Mouse (Mus musculus) macrophage (primary cell): ENCODE measurements around the gene Pitpnc1. TPM values are rescaled to one million over a fixed set of nuclear protein-coding genes. Genes with fewer than 3 reads are reported as not detected.
A peak's percentile ranks its signal among the peaks of the same experiment; 100 is the strongest.

Source experiments
- H3K27ac ChIP-seq: fragments of 350-480 bp; formaldehyde crosslinking; 2 replicates; pipeline ENCODE4 v1.9.0; 2021
- H3K36me3 ChIP-seq: fragments of 350-480 bp; formaldehyde crosslinking; 2 replicates; pipeline ENCODE4 v1.9.0; 2021; ENCODE audit errors: inconsistent target
- H3K4me3 ChIP-seq: fragments of 350-480 bp; formaldehyde crosslinking; 2 replicates; pipeline ENCODE4 v1.9.0; 2021; ENCODE audit errors: inconsistent target
- H3K79me2 ChIP-seq: fragments of 350-480 bp; formaldehyde crosslinking; 2 replicates; pipeline ENCODE4 v1.9.0; 2021; ENCODE audit errors: inconsistent target
- WGBS: methylation state at CpG from one replicate; pipeline ENCODE4 v1.1.7; 2026; ENCODE audit warnings: inconsistent platforms; ENCODE audit not compliant: missing documents; 5-methylcytosine and 5-hydroxymethylcytosine counted together
- polyA plus RNA-seq: library from polyadenylated mRNA; stranded (reverse); fragments of 250-400 nt; gene quantifications from 3 replicates; pipeline ENCODE4 v1.2.4, GENCODE M21; 2018; ENCODE audit warnings: inconsistent platforms

Pitpnc1 gene
- polyA plus RNA-seq, 1 experiment from 2014 or later = 50.1 TPM

DNA sequence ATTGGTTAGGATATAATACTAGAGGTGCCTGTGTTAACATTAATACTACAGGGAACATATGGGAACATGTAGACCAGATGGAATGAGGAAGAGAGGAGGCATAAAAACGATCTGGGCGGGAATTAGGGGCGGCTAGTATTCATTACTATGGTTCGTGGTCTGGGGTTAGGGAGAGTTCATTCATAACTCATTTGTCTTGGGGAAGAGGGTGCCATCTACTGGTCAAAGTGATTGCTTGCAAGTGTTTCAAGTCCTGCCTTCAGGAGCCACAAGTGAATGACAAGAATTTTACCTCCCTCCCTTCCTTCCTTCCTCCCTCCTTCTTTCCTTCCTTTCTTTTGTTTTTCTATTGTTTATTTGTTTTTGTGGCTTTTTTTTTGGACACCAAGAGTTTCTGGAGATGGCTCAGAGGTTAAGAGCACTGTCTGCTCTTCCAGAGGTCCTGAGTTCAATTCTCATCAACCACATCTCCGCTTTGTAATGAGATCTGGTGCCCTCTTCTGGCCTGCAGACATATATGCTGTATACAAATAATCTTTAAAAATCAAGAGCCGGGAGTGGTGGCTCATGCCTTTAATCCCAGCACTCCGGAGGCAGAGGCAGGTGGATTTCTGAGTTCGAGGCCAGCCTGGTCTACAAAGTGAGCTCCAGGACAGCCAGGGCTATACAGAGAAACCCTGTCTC lies 2.8 kb upstream of the Pitpnc1 start:
- Histone ChIP-seq H3K4me3 (no peak overlapping the region), H3K36me3 (no peaks in the 10 kb centered on the region), H3K79me2 (peaks cover 9% of the 10 kb centered on the region; the same call in 1 of the 2 replicates), H3K27ac (no peak overlapping the region)
- 21% methylated on average over 7 of the region's 8 CpGs for WGBS

DNA sequence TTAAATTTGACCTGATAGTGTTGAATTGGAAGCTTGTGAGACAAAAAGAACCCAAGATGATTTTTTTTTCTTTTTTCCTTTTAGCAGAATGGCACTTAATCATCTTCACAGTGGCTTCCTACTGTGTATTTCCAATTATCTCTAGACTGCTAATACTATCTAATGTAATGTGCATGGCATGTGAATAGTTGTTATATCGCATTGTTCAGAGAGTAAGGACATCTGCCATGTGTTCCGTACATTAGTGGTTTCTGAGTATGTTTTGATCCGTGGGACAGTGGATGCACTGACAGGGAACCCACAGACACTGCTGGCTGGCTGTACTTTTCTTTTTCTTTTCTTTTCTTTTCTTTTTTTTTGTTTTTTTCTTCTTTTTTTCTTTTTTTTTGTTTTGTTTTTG lies 1.8 kb upstream of the Pitpnc1 start:
- Histone ChIP-seq H3K36me3 (no peaks in the 10 kb centered on the region), H3K27ac (no peak overlapping the region), H3K79me2 (peaks cover 16% of the 10 kb centered on the region; the same call in 1 of the 2 replicates), H3K4me3 (no peak overlapping the region)
- 96% methylated on average over 3 of the region's 3 CpGs for WGBS

DNA sequence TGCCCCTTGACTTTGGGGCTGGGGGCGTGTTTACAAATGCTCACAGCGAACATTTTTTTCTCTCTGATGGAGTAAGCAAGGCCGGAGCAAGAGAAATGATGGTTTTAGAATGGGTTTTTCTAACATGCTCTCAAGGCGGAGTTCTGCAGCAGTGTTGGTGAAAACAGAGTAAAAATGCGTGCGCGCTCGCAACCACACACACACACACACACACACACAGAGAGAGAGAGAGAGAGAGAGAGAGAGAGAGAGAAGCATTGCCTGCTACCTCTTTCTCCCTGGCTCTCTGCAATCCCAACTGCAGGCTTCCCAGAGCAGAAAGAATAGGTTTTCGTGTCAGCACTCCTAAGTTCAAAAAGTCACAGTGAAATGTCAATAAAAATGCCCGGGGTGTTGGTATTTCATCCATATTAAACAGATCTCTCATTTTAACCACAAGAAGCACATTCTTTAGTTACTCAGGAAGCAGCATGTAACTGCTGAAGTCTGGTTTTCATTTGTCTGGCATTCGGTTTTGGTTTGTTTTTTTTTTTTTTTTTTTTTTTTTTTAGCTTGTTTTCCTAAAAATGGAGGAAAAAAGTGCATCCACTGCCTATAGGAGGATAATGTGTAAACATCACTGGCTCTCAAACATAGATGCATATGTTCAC lies 697 bp upstream of the Pitpnc1 start:
- 4% methylated on average over 6 of the region's 11 CpGs for WGBS

DNA sequence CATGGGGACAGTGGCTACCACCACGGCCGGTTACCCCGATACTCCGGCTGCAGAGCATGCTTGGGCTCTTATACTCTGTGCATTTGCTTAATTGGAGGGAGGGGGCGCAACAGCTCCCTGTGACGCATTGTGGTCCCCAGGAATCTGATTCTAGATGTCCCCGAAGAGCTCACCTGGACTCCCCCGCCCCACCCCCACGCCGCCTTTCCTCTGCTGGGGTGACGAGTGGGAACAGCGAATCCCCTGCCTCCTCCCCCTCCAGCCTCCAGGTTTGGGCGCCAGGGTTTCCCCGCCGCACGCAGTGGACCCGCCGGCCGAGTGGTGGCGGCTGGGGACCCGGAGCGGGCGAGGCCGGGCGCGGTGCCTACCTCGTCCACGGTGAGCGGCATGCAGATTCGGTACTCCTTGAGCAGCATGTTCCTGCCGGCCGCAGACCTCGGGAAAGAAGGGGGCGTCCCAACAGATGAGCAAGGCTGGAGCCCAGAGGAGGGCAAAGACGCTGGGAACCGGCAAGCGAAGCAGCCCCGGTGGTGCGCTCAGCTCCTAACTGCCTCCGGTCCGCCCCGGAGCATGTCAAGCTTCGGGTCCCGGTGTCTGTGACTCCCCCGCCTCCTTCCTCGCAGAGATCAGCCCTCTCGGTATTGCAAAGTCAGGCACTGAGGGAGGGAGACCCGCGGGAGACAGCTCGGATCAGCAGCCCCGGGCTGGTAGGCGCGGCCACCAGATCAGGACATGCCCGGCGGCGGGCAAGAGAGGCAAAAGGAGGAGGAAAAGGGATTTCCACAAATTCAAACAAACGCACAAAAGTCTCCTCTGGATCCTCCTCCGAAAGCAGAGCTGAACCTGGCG lies 752 bp downstream of the Pitpnc1 start:
- peak overlapping the region; percentile 88 for H3K4me3 ChIP-seq
- H3K36me3 ChIP-seq = no peaks in the 10 kb centered on the region
- H3K27ac ChIP-seq = peak overlapping the region; percentile 87
- WGBS = under 1% methylated on average over 55 of the region's 59 CpGs
- peaks cover 42% of the 10 kb centered on the region; the same call in 1 of the 2 replicates for H3K79me2 ChIP-seq

More for the DNA sequence above, 697 bp upstream of the Pitpnc1 start:
- Histone ChIP-seq H3K27ac (peak overlapping the region; percentile 39), H3K36me3 (no peaks in the 10 kb centered on the region), H3K4me3 (peak overlapping the region; percentile 45), H3K79me2 (peaks cover 27% of the 10 kb centered on the region; the same call in 1 of the 2 replicates)

DNA sequence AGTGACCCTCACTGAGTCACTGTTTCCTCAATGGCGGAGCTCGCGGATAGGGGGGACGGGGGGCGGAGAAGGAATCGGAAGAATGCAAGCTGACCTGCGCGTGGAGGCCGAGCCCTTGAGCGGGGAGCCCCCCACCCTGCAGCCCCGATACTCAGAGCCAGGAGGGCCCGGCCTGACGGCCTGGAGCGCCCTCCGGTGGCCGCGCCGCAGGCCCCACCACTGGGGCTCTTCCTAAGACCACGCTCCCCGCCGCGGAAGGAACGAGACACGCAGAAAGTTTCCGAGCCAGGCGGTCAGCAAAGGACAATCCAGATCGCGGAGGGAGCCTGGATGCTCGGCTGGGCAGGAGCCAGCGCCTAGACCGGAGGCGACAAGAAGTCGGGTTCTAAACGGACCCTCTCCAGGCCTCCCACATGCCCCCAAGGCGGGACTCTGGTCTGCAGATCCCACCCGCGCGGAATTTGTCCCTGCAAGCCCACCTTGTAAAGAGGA lies 1.4 kb downstream of the Pitpnc1 start:
- H3K79me2 ChIP-seq = peaks cover 48% of the 10 kb centered on the region; the same call in 1 of the 2 replicates
- no peaks in the 10 kb centered on the region for H3K36me3 ChIP-seq
- peak overlapping the region; percentile 88 for H3K4me3 ChIP-seq
- H3K27ac ChIP-seq = peak overlapping the region; percentile 87
- under 1% methylated on average over 37 of the region's 38 CpGs for WGBS

DNA sequence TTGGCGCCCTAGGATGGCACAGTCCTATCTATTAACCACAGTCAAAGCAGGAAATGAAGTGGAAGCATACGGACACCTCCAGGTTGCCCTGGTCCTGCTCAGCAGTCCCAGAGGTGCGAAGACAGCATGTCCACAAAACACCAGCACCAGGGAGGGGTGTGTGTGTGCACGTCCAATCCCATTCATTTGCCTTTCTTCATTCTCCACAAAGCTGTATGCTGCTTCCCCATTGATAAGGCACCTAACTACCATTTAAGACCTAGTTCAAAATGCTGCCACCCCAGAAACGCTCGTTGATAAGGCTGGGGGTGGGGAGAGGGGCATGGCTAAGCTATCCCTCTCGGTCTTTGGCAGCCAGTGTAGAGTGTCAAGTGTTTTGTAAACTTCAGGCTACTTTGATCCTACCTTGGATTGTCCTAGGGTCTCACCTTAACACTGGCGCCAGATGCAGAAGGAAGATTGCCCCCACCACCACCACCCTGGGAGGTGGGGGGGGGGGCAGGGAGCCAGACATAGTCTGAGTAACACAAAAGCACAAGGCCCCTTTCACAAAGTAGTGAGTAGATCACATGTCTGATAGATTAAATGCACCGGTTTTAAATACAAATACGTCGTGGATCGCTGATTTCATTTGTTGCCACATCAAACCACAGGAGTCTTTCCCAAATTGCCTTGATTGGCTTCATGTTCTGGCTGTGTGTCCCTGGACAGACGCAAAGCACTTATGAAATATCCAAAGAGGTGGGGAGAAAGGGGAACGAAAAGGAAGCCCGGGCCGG lies 2.1 kb downstream of the Pitpnc1 start:
- Histone ChIP-seq H3K27ac (peak overlapping the region; percentile 87), H3K79me2 (peaks cover 55% of the 10 kb centered on the region; the same call in 1 of the 2 replicates), H3K36me3 (no peaks in the 10 kb centered on the region), H3K4me3 (peak overlapping the region; percentile 88)
- WGBS = 18% methylated on average over 16 of the region's 16 CpGs

DNA sequence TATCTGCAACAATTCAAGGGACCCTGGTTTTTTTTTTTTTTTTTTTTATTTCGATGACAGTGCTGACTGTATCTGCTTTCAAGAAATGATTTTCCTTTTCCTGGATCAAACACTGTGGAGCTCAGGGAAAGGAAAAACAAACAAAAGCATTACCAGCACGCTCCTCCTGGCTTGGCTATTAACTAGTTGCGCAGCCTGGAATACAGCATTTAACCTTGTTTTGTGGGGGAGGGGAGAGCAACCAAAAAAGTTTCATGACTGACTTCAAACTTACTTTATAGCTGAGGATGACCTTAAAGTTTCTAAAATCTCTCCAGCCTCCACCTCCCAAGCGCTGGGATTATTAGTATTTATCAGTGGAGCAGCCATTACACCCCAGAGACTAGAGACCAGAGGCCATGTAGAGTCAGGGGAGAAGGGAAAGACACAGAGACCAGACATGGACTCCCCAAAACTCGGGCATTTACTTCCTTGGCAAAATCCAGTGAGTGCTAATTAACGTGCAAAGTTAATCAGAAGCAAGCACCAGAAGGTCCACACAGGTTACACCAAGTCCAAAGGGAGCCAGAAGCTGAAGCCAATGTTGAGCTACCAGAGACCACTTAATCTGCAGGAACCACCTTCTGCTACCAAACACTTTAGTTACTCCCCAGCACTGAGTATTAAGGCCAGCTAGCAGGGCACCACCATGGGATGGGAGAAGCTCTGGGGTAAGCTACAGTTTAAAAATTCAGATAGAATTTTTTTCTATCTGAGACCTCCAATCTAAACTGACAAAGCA lies 3.7 kb downstream of the Pitpnc1 start:
- no peak overlapping the region for H3K27ac ChIP-seq
- 88% methylated on average over 5 of the region's 6 CpGs for WGBS
- H3K79me2 ChIP-seq = peaks cover 71% of the 10 kb centered on the region; the same call in 1 of the 2 replicates
- no peaks in the 10 kb centered on the region for H3K36me3 ChIP-seq
- no peak overlapping the region for H3K4me3 ChIP-seq

DNA sequence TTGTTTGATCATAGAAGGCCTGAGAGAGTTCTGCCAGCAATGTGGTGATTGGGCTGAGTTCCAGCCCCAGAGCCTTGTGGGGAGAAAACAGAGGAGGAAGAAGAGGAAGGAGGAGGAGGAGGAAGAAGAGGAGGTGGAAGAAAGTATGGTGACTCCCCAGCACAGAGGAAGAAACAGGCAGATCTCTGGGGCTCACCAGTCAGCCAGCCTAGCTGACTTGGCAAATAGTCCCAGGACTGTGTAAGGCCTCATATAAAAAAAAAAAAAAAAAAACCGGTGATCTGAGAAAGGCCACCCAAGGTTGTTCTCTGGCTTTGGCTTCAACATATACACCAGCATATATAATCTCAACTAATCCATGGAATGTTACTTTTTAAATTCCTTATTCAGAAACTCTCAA lies 4.5 kb downstream of the Pitpnc1 start:
- H3K79me2 ChIP-seq = peaks cover 79% of the 10 kb centered on the region
- no peak overlapping the region for H3K27ac ChIP-seq
- no peak overlapping the region for H3K4me3 ChIP-seq
- no peaks in the 10 kb centered on the region for H3K36me3 ChIP-seq
- 10% methylated on average over 1 of the region's 1 CpGs for WGBS

DNA sequence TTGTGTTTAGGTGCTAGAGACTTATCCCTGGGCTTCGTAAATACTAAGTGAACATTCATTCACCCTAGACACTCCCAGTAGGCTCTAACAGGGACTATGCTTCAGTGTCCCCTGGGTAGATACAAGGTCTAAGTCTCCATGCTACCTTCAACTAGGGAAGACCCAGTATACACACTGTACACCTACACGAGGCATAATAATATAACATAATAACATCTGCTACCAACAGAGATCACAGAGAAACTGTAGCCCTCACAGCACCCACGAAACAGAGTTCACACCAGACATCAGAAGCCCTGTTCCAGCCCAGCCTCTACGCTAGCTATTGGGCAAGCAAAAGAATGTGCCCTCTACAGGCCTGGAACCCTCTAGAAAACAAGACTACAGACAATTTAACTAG lies 5.5 kb downstream of the Pitpnc1 start:
- H3K79me2 ChIP-seq = peaks cover 89% of the 10 kb centered on the region
- H3K4me3 ChIP-seq = no peak overlapping the region
- H3K36me3 ChIP-seq = no peaks in the 10 kb centered on the region
- 93% methylated on average over 4 of the region's 4 CpGs for WGBS
- no peak overlapping the region for H3K27ac ChIP-seq

DNA sequence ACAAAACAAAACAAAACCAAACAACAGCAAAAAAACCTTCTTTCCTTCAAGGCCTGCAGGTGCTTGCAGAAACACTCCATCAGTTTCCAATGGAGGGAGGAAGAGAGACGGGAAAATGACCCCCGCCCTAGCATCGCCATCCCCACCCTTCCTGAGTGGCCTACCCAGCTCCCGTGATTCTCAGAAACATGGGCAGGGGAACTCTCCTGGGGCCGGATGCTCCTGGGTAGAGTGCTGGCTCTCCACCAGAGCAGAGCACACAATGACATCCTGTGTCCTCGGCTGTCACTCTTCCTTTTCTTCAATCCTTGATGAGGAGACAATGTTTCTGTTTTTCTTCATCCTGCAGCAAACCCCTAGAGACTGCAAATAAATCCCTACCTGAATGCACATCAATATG lies 6.4 kb downstream of the Pitpnc1 start:
- Histone ChIP-seq H3K27ac (no peak overlapping the region), H3K36me3 (no peaks in the 10 kb centered on the region), H3K79me2 (peaks cover 93% of the 10 kb centered on the region), H3K4me3 (no peak overlapping the region)
- 60% methylated on average over 6 of the region's 6 CpGs for WGBS

DNA sequence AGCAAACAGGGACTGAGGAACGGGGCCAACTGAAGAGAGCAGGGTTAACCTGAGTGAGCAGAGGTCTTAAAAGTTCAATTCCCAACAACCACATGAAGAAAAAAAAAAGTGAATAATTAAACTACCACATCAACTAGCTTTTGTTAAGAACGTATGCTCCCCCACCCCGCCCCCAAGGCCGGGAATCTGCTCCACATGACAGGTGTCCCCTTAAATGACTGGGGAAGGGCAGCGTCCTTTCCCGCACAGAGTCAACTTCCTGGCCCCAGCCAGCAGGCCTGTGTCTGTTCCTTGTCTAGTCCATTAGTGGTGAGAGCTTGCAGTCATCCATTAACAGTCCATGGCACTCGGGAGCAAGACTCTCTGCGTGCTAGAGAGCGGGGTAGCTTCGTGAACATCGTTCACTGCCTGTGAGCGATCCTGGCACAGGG lies 7.2 kb downstream of the Pitpnc1 start:
- Histone ChIP-seq H3K4me3 (no peak overlapping the region), H3K36me3 (no peaks in the 10 kb centered on the region), H3K79me2 (peaks cover 95% of the 10 kb centered on the region), H3K27ac (no peak overlapping the region)
- WGBS = 91% methylated on average over 12 of the region's 12 CpGs

DNA sequence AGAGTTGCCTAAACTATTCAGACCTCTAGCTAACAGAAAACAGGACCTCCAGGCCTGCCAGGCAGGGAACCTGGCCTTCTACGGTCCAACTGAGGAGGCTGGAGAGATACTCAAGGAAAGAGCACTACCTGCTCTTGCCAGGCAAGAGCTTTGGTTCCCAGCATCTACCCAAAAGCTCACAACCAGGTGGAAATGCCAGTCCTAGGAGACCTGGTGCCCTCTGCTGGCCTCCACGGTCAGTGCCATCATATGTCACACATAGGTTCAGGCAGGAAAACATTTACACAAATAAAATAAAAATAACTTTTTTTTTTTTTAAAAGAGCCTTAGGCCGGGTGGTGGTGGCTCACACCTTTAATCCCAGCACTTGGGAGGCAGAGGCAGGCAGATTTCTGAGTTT lies 8.0 kb downstream of the Pitpnc1 start:
- 90% methylated on average over 2 of the region's 3 CpGs for WGBS
- H3K4me3 ChIP-seq = no peak overlapping the region
- H3K27ac ChIP-seq = no peak overlapping the region
- H3K79me2 ChIP-seq = peaks cover 97% of the 10 kb centered on the region
- H3K36me3 ChIP-seq = no peaks in the 10 kb centered on the region

DNA sequence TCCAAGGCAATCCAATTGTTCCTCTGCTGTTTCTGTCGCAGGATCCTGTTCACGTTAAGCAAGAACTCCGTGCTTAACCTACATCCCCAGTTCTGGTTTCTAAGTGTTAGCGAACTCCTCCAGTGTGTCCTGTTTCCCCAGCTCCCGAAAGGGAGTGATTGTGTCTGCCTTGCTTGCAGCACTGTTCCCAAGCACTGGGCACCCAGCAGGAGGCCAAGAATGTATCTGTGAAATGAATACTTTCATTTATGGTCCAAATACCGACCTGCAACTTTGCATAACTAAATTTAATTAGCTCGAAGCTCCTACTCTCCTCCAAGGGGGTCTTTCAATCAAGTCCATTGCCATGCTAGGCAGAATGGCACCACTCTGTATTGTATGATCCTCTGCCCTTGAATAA lies 10.7 kb downstream of the Pitpnc1 start:
- Histone ChIP-seq H3K27ac (no peak overlapping the region), H3K79me2 (peaks cover 90% of the 10 kb centered on the region), H3K4me3 (no peak overlapping the region), H3K36me3 (no peaks in the 10 kb centered on the region)
- 83% methylated on average over 7 of the region's 7 CpGs for WGBS
